Mouse (Mus musculus) bone marrow, adult 2 months (tissue): ENCODE data around the gene Spaca1.

Source experiments
- CTCF ChIP-seq: fragments of 200-500 bp; IDR thresholded peaks from 2 replicates; pipeline ENCODE4 v1.5.1; 2011; ENCODE audit warnings: low read length, control low read depth; ENCODE audit not compliant: control insufficient read depth, insufficient read depth
- POLR2A ChIP-seq: fragments of 200-500 bp; IDR thresholded peaks from 2 replicates; pipeline ENCODE4 v1.6.1; 2011; ENCODE audit warnings: low read depth, mild to moderate bottlenecking, control low read depth, low read length, borderline replicate concordance; ENCODE audit not compliant: control insufficient read depth

DNA sequence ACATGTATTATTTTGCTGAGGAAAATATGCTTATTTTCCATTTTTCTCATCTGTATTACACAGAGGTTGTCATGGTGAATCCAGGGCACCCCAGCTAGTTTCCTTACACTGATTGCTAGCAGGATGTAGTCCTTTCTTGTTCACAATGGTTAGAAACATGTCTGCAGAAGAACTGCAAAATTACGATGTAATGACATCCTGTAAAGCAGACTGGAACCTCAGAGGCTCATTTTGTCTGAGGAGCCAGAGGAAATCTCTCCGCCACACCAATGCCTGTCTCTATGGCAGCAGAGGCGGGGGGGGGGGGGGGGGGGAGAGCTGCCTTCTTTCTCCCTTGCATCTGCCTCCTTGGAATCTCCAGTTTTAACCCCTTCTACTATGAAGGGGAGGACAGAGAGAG, 57.3 kb downstream of the Spaca1 start:
- TF ChIP-seq POLR2A (no peak), CTCF (no peak)
